Mouse (Mus musculus): ENCODE data around the gene Pla2r1. TPM values are rescaled to one million over a fixed set of nuclear protein-coding genes. Genes with fewer than 3 reads are reported as not detected.

Pla2r1 gene
- polyA plus RNA-seq, 1 experiment from 2014 or later, result 1.3 TPM

DNA sequence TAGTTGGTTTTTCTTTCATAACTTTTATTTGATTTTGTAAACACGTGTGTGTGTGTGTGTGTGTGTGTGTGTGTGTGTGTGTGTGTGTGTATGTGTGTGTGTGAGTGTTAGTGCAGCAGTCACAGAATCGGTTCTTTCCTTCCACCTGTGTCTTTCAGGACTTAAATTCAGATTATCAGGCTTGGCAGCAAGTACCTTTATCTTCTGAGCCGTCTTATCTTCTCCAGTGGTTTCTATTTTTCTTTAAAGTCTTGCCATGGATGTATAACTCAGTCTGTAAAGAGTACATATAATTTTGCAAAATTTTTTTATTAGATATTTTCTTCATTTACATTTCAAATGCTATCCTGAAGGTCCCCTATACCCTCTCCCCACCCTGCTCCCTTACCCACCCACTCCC, 165.7 kb downstream of the Pla2r1 start:
- no peaks in the 10 kb centered on the region for H3K36me3 ChIP-seq
- no peak for ATAC-seq (ENCODE audit: low FRiP score, low read depth)
- H3K4me2 ChIP-seq (replicated peaks), result no peak overlapping the region
- no peak overlapping the region for H3K27ac ChIP-seq
- peaks cover 8% of the 10 kb centered on the region; the same call in 1 of the 2 replicates for H3K27me3 ChIP-seq
- 76% methylated on average over 3 of the region's 3 CpGs for WGBS
- no peak overlapping the region for H3K9ac ChIP-seq
- H3K9me3 ChIP-seq, result no peaks in the 10 kb centered on the region
- peaks cover 5% of the 10 kb centered on the region; the same call in 1 of the 2 replicates for H3K4me1 ChIP-seq
- no peak overlapping the region for H3K4me3 ChIP-seq

DNA sequence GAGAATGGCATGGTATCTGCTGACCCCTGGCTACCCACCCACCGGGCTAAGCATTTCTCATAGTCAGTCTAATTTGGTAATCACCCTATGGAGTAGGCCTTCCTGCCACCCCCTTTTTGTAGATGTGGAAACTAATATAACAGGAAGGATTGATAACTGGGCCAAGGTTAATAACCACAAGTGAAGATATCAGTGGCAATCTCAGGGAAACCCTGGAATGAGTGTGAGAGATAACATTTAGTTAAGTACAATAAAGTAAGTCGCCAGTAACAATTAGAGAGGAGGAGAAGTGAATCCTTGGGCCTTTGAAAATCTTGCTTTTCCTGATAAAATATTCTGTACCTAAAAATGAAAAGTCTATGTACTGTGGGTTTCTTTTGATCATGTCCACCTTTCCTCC, 166.3 kb downstream of the Pla2r1 start:
- H3K4me2 ChIP-seq (replicated peaks), result no peak overlapping the region
- no peak overlapping the region for H3K4me3 ChIP-seq
- no peak overlapping the region for H3K9ac ChIP-seq
- H3K27ac ChIP-seq, result no peak overlapping the region
- no peak for ATAC-seq (ENCODE audit: low FRiP score, low read depth)
- H3K9me3 ChIP-seq, result no peaks in the 10 kb centered on the region
- H3K36me3 ChIP-seq, result no peaks in the 10 kb centered on the region
- 79% methylated on average over 2 of the region's 2 CpGs for WGBS
- H3K4me1 ChIP-seq, result peaks cover 6% of the 10 kb centered on the region; the same call in 1 of the 2 replicates
- H3K27me3 ChIP-seq, result peaks cover 8% of the 10 kb centered on the region; the same call in 1 of the 2 replicates

DNA sequence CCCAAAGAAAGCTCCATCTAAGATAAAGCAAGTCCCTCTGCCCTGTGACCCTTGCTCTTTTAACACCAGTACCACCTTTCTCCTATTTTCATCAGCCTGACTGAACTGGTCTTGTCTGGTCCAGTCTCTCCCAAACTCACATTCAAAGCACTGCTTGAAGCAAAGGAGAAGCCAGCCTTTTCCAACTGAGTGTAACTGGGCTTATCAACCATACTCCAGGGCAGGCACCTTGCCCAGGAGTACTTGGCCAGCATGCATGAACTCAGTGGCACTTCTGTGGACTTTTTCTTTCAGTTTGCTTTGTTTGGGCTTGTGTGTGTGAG, 168.4 kb downstream of the Pla2r1 start:
- ATAC-seq (ENCODE audit: low FRiP score, low read depth), result no peak
- Histone ChIP-seq H3K9me3 (no peaks in the 10 kb centered on the region), H3K9ac (no peak overlapping the region), H3K4me3 (no peak overlapping the region), H3K36me3 (no peaks in the 10 kb centered on the region), H3K4me1 (peaks cover 6% of the 10 kb centered on the region; the same call in 1 of the 2 replicates), H3K4me2 (replicated peaks) (no peak overlapping the region), H3K27me3 (peaks cover 8% of the 10 kb centered on the region; the same call in 1 of the 2 replicates), H3K27ac (no peak overlapping the region)

DNA sequence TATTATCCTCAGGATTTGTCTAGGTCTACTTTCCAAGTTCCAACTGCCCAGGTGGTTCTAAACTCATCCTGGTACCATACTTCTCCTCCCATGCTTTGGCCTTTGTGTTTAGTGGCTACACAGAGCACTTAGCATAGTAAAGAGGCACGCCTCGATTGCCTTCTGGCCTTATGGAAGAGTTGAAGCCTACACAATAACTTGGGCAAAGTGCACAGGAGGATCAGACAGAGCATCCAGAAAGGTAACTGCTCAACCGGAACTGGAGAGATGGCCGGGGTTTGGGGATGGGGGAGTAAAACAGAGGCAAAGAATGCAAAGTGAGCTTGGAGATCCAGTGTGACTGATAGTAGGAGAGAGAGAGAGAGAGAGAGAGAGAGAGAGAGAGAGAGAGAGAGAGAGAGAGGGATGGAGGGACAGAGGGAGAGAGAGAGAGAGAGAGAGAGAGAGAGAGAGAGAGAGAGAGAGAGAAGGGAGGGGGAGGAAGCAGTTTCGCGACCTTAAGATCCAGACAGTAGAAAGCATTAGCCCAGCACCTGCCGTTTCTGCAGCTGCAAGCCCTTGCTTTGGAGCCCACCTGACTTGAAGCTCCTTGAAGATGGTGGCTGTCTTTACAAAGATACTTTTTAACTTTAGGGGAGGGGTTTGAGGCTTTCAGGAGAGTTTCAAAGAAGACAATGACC, 168.9 kb downstream of the Pla2r1 start:
- 45% methylated on average over 7 of the region's 7 CpGs for WGBS
- no peak overlapping the region for H3K4me2 ChIP-seq (replicated peaks)
- H3K9me3 ChIP-seq, result no peaks in the 10 kb centered on the region
- no peaks in the 10 kb centered on the region for H3K36me3 ChIP-seq
- H3K4me3 ChIP-seq, result no peak overlapping the region
- peaks cover 6% of the 10 kb centered on the region; the same call in 1 of the 2 replicates for H3K4me1 ChIP-seq
- H3K27me3 ChIP-seq, result peaks cover 8% of the 10 kb centered on the region; the same call in 1 of the 2 replicates
- H3K9ac ChIP-seq, result no peak overlapping the region
- no peak overlapping the region for H3K27ac ChIP-seq
- no peak for ATAC-seq (ENCODE audit: low FRiP score, low read depth)

DNA sequence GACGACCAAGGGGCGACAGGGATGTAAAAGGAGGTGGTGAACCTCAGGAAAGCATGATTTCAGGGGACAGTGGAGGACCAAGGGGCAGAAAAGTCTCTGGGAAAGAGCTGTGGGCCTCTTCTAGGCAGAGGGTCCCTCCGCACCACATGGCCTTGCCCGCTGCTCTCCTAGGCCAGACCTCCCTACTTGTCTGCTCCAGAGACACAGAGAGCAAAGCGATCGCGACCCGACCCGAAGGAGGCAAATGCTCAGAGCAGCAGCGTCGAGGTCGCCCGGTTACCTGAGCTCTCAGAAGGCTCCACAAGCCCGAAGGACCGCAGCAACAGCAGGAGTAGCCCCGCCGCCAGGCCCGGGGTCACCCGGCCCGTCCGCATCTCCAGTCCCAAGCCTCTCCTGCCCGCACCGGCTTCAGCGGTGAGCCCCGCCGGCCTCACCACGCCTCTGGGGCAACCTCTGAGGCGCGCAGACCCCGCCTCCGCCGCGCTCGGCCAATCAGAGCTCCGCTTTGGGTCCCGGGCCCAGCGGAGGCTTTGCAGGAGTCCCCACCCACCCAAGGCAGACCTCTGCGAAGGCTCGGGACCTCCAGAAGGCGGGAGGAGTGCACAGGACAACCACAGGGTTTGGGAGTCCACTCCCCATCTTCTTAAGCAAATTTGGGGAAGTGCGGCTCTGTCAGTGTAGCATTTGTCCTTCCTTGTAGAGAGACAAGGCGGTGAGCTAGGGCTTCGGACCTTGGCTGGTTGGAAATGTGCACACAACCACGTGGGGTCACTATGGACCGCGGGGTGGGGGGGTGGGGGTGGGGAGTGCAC, 170.0 kb downstream of the Pla2r1 start, which contains the start of gene Ly75:
TSS of gene Ly75 (minus strand) at position 446 of the 812 bp plus-strand sequence.
- peak; percentile 99 for ATAC-seq (ENCODE audit: low FRiP score, low read depth)
- H3K27ac ChIP-seq, result no peak within 1 kb of the TSS
- WGBS, result 1% methylated on average over 45 of the region's 46 CpGs
- peak within 1 kb of the TSS; percentile 84 for H3K4me2 ChIP-seq (replicated peaks)
- no peaks in the 10 kb centered on the region for H3K36me3 ChIP-seq
- H3K4me1 ChIP-seq, result peaks cover 6% of the 10 kb centered on the region; the same call in 1 of the 2 replicates
- no peaks in the 10 kb centered on the region for H3K9me3 ChIP-seq
- peaks cover 8% of the 10 kb centered on the region; the same call in 1 of the 2 replicates for H3K27me3 ChIP-seq
- peak within 1 kb of the TSS; percentile 66 for H3K4me3 ChIP-seq
- H3K9ac ChIP-seq, result peak within 1 kb of the TSS; percentile 72

DNA sequence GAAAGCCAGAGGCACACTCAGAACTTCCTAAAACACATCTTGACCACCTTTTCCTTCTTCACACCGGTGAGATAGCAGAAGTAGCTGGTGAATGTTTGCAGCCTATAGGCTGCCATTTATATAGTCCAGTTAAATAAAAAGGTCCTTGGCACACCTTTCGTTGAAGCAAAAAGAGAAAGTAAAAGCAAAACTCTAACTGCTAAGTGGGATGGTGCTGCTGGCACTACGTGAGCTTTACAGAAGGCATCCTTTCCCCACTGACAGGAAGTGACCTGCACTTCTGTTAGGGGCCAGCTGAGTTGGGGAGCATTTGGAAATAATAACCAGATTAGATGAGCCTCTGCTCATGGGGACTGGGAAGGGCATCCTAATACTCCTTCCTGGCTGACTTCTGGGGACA, 170.8 kb downstream of the Pla2r1 start:
- Histone ChIP-seq H3K4me1 (peaks cover 6% of the 10 kb centered on the region; the same call in 1 of the 2 replicates), H3K9me3 (no peaks in the 10 kb centered on the region), H3K4me2 (replicated peaks) (peak overlapping the region; percentile 84), H3K27ac (no peak overlapping the region), H3K4me3 (peak overlapping the region; percentile 66), H3K9ac (peak overlapping the region; percentile 72), H3K36me3 (no peaks in the 10 kb centered on the region), H3K27me3 (peaks cover 8% of the 10 kb centered on the region; the same call in 1 of the 2 replicates)
- WGBS, result 58% methylated on average over 3 of the region's 3 CpGs
- ATAC-seq (ENCODE audit: low FRiP score, low read depth), result no peak

DNA sequence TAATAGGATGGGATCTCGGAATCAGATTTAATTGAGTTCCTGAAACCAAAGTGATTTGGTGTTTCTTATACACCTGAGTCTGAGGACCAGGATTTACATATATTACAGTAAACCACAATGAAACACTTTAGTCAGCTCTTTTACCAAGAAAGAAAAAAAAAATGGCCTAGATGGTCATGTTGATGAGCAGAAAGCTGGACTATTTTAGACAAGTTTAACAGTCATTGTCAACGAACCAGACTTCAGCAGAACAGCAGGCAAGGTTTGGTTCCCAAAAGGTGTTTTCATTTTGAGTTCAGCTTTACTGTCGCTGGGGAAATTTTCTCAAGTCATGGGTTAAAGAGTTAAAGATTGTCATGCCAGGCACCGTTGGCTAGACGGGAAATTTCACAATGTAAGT, 175.8 kb downstream of the Pla2r1 start:
- H3K36me3 ChIP-seq, result no peaks in the 10 kb centered on the region
- no peak for ATAC-seq (ENCODE audit: low FRiP score, low read depth)
- WGBS, result 86% methylated on average over 5 of the region's 5 CpGs
- no peak overlapping the region for H3K27ac ChIP-seq
- no peak overlapping the region for H3K9ac ChIP-seq
- H3K4me3 ChIP-seq, result no peak overlapping the region
- no peaks in the 10 kb centered on the region for H3K9me3 ChIP-seq
- no peak overlapping the region for H3K4me2 ChIP-seq (replicated peaks)
- H3K4me1 ChIP-seq, result no peaks in the 10 kb centered on the region
- H3K27me3 ChIP-seq, result no peaks in the 10 kb centered on the region

DNA sequence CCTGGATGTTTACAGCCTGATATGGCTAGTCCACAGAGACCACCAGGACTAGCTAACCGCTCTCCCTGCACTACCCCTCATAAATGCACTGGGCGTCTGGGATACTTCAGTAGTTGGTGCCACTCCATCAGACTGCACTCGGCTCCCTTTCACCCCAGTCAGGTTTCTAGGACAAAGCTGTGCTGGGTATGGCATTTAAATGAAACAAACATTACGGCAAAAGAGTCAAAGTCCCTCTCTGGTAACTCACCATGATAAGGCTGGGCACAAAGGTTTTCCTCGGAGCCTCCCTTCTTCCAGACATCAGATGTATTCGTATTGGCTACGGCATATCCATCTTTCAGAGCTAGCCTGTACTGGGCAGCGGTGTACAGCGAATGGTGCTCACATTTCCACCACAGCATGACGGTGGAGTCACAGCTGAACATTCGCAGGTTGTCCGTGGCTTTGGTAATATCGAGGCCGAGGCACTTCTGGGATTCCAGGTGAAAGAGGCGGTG, 177.4 kb downstream of the Pla2r1 start:
- no peaks in the 10 kb centered on the region for H3K4me1 ChIP-seq
- WGBS, result 92% methylated on average over 15 of the region's 15 CpGs
- H3K9me3 ChIP-seq, result no peaks in the 10 kb centered on the region
- H3K27me3 ChIP-seq, result no peaks in the 10 kb centered on the region
- no peak for ATAC-seq (ENCODE audit: low FRiP score, low read depth)
- no peak overlapping the region for H3K4me3 ChIP-seq
- no peaks in the 10 kb centered on the region for H3K36me3 ChIP-seq
- no peak overlapping the region for H3K27ac ChIP-seq
- H3K9ac ChIP-seq, result no peak overlapping the region
- no peak overlapping the region for H3K4me2 ChIP-seq (replicated peaks)

DNA sequence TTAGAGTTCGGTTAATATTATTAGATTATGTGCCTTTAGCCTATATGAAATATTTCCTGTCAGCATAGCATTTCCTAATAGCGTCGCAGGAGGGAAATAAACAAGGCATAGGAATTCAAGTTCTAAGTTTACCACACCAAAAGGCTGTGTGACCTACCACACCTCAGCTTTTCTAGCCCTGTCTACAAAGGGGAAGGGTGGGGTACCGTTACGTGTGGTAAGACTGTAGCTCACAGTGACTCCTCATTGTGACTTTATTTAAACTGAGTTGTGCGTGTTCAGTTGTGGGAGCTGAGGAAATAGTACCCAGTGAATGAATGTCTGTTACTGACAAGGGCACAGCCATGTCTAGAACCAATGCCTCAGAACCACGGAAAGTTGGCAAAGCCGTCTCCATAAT, 178.0 kb downstream of the Pla2r1 start:
- ATAC-seq (ENCODE audit: low FRiP score, low read depth), result no peak
- Histone ChIP-seq H3K9ac (no peak overlapping the region), H3K27ac (no peak overlapping the region), H3K4me3 (no peak overlapping the region), H3K4me2 (replicated peaks) (no peak overlapping the region), H3K36me3 (no peaks in the 10 kb centered on the region), H3K27me3 (no peaks in the 10 kb centered on the region), H3K9me3 (no peaks in the 10 kb centered on the region), H3K4me1 (no peaks in the 10 kb centered on the region)
- 89% methylated on average over 8 of the region's 8 CpGs for WGBS

DNA sequence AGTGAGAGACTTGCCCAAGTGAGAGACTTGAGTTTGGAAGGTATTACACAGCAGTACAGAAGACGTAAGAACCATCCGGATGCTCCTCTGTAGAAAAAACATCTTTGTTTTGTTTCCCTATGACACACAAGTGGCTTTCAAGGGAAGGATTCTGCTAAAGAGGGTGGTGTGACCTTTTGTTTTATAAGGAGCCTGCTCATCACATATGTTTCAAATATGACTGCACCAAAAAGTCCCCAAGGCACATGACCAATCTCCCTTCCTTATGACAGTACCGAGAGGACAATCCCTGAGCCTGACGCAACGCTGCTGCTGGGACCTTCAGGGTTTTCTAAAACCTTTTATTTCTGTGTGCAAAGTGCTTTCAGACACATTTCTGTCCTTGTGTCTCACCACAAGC, 182.9 kb downstream of the Pla2r1 start:
- H3K9ac ChIP-seq, result no peak overlapping the region
- WGBS, result 97% methylated on average over 5 of the region's 5 CpGs
- no peak overlapping the region for H3K27ac ChIP-seq
- no peaks in the 10 kb centered on the region for H3K36me3 ChIP-seq
- no peak overlapping the region for H3K4me3 ChIP-seq
- no peaks in the 10 kb centered on the region for H3K4me1 ChIP-seq
- no peak for ATAC-seq (ENCODE audit: low FRiP score, low read depth)
- H3K9me3 ChIP-seq, result no peaks in the 10 kb centered on the region
- no peak overlapping the region for H3K4me2 ChIP-seq (replicated peaks)
- no peaks in the 10 kb centered on the region for H3K27me3 ChIP-seq

DNA sequence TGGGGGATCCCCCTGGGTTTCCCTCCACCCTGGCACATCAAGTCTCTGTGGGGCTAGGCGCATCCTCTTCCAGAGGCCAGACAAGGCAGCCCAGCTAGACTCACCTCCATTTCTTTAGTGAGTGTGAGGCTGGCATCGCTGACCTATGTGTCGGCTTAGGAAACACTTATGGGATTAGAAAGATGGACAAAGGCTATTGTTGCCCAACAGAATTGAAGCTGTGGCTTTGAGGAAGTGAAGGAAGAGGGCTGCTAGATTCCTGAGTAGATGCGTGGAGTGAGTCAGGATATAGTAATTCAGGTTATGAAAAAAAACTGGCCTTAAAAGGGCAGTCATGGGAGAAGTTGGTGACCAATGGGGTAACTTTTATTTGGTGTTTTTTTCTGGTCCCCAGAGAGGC, 183.7 kb downstream of the Pla2r1 start:
- Histone ChIP-seq H3K9ac (no peak overlapping the region), H3K27ac (no peak overlapping the region), H3K27me3 (no peaks in the 10 kb centered on the region), H3K4me2 (replicated peaks) (no peak overlapping the region), H3K4me3 (no peak overlapping the region), H3K36me3 (no peaks in the 10 kb centered on the region), H3K4me1 (no peaks in the 10 kb centered on the region), H3K9me3 (no peaks in the 10 kb centered on the region)
- 90% methylated on average over 4 of the region's 4 CpGs for WGBS
- no peak for ATAC-seq (ENCODE audit: low FRiP score, low read depth)

DNA sequence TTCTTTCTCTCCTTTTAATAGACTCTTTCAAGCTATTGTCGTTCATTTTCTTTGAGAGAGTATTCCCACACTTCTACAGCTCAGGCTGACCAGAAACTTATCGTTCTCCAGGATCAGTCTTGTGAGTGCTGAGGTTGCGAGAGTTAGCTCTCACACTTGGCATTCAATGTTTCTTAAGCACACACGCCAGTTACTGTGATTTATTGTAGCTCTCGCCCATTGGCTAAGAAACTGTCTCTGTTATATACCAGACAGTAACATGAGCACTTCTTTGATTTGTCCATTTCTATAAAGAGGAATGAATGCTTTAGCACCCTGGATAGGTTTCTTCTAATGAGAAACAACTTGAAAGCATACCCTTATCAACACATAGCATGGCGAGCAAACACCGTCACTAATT, 185.2 kb downstream of the Pla2r1 start:
- H3K4me3 ChIP-seq, result no peak overlapping the region
- H3K27me3 ChIP-seq, result no peaks in the 10 kb centered on the region
- no peaks in the 10 kb centered on the region for H3K4me1 ChIP-seq
- no peaks in the 10 kb centered on the region for H3K36me3 ChIP-seq
- H3K9ac ChIP-seq, result no peak overlapping the region
- 82% methylated on average over 7 of the region's 7 CpGs for whole genome bisulfite sequencing
- no peaks in the 10 kb centered on the region for H3K9me3 ChIP-seq
- no peak overlapping the region for H3K27ac ChIP-seq
- H3K4me2 ChIP-seq (replicated peaks), result no peak overlapping the region
- ATAC-seq (ENCODE audit: low FRiP score, low read depth), result no peak

All from limb, embryonic 13.5 days (tissue).